Mouse (Mus musculus) CH12.LX (cell line): ENCODE measurements at regions not wholly inside any gene's neighbourhood (a gene's known extent, or its start where the extent isn't known, plus 50 kb on each side); places are given as distances from the start of the nearest gene placed in this dataset.

ENCODE experiments used
- CHD2 ChIP-seq: IDR thresholded peaks from 2 replicates; pipeline ENCODE4 v1.6.1; 2011; ENCODE audit warnings: low read length, improper control_type of control experiment
- CTCF ChIP-seq, 2 experiments: IDR thresholded peaks in 1 of 2; conservative IDR thresholded peaks in 1 of 2; 2 replicates each; pipeline ENCODE4 v1.5.1; 2011 to 2012; ENCODE audit warnings: low read depth in 2 of 2, low read length in 2 of 2, improper control_type of control experiment in 1 of 2, inconsistent platforms in 1 of 2, mild to moderate bottlenecking in 1 of 2, moderate library complexity in 1 of 2
- E2F4 ChIP-seq: IDR thresholded peaks from 2 replicates; pipeline ENCODE4 v1.6.1; 2011; ENCODE audit warnings: low read depth, low read length, improper control_type of control experiment; ENCODE audit not compliant: insufficient replicate concordance
- HCFC1 ChIP-seq: IDR thresholded peaks from 2 replicates; pipeline ENCODE4 v1.6.1; 2012; ENCODE audit warnings: low read depth, mild to moderate bottlenecking, inconsistent platforms, low read length, improper control_type of control experiment
- JUN ChIP-seq: IDR thresholded peaks from 2 replicates; pipeline ENCODE4 v1.6.1; 2011; ENCODE audit warnings: low read depth, mild to moderate bottlenecking, low read length, improper control_type of control experiment, moderate library complexity; ENCODE audit not compliant: insufficient read depth
- KAT2A ChIP-seq: IDR thresholded peaks from 2 replicates; pipeline ENCODE4 v1.6.1; 2012; ENCODE audit warnings: low read length, improper control_type of control experiment, inconsistent platforms; ENCODE audit not compliant: insufficient replicate concordance
- MAFK ChIP-seq: IDR thresholded peaks from 2 replicates; pipeline ENCODE4 v1.6.1; 2011; ENCODE audit warnings: low read length, improper control_type of control experiment; ENCODE audit not compliant: insufficient replicate concordance
- MYC ChIP-seq: IDR thresholded peaks from 2 replicates; pipeline ENCODE4 v1.6.1; 2011; ENCODE audit warnings: low read depth, mild to moderate bottlenecking, improper control_type of control experiment, low read length
- RCOR1 ChIP-seq: conservative IDR thresholded peaks from 2 replicates; pipeline ENCODE4 v1.6.1; 2012; ENCODE audit warnings: low read depth, mild to moderate bottlenecking, inconsistent platforms, low read length, improper control_type of control experiment

- TF ChIP-seq E2F4 (no peak), CTCF (conservative IDR thresholded peaks at IDR 0.05 in 1 of 2, IDR thresholded peaks at IDR 0.05 in 1 of 2; ENCODE audit: low read depth in 2 of 2, low read length in 2 of 2) (no peak), JUN (no peak), HCFC1 (no peak), CHD2 (no peak), KAT2A (no peak), MYC (no peak), MAFK (no peak), RCOR1 (no peak)
Measured at GRCm38 (mm10) chr2:81136473-81137082, 519.5 kb downstream of the Nup35 start.
